Mouse (Mus musculus): ENCODE measurements at regions not wholly inside any gene's neighbourhood (a gene's known extent, or its start where the extent isn't known, plus 50 kb on each side); places are given as distances from the start of the nearest gene placed in this dataset.

DNA sequence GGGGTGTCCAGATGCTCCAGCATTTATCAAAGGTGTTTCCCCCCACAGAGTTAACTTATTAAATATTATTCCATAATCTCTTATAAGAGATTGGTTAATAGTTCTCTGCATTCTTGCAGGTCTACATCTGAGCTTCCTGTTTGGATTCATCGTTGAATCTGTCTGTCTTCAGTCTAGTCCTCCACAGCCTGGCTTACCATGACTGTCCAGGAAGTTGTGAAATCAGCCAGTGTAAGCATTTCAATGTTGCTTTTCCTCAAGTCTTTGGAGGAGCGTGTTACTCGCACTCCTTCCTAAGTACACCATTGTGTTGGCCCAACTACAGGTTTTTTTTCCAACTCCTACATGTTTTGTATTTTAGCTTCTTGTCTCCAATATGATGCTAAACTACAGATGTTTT, 124.2 kb upstream of the Htr2a start:
- TF ChIP-seq CTCF (IDR thresholded peaks at IDR 0.05; ENCODE audit: borderline replicate concordance, insufficient read depth, low read length), result no peak
- TF ChIP-seq POLR2A (IDR thresholded peaks at IDR 0.05; ENCODE audit: low read depth, low read length), result no peak

All from embryonic fibroblast, embryonic 13.5 days (primary cell).